Mouse (Mus musculus): ENCODE measurements around the gene Cenpp.

GRCm38 (mm10) chr13:49430529-49430928 is 222.1 kb downstream of the Cenpp start:
- no peak for TF ChIP-seq CTCF (IDR thresholded peaks at IDR 0.05)
- TF ChIP-seq EP300 (IDR thresholded peaks at IDR 0.05) = no peak

All from lung, postnatal 0 days (tissue).